Comparison of ENCODE assay signal across 17 mouse cellular contexts in the genomic region with DNA sequence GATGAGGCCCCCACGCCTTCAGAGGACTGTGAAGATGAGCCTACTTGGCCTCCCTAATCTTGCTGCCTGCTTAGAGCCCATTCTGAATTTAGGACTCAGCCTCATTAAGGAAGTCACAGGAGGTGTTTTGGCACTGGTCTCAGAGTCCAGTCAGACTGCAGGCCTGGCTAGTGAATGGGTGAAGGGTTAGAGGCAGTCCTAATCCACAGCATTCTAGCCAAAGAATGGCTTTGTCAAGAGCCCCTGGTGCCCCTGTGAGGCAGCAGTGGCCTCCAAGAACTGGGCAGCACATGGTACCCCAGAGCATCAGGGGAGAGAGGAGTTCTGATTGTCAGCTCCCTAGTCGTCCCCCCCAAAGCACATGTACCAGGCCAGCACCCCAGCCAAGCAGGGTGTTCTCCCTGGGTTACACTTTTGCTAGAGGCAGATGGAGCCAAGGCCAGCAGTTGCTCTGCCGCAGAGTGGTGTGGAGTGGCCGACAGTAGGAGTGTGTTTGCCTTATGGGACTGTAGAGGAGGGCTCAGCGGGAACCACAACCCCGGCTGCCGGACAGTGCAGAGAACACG.
A peak's percentile ranks its signal among the peaks of the same experiment; 100 is the strongest.
DNase-seq lines count a peak whose midpoint lies in the region; ATAC-seq and TF ChIP-seq lines count a peak whose summit lies in the region.
"Had no signal": no experiment of that assay in that cellular context is flagged by ENCODE, and none has a peak within 500 bp of the region (broad histone marks: within the 10 kb centered on the region; RNA-seq: fewer than 3 reads in every experiment).

No protein-coding gene starts in this region.

- no peak for TF ChIP-seq POLR2A in kidney, adult 2 months (IDR thresholded peaks at IDR 0.05; ENCODE audit: low read depth, low read length)

- peak overlapping the region; percentile 54 for H3K27ac ChIP-seq in forebrain, embryonic 10.5 days
- no peak overlapping the region for H3K27ac ChIP-seq in forebrain, embryonic 13.5 days
- no peak overlapping the region; the same call in 1 of the 2 replicates for H3K27ac ChIP-seq in kidney, adult 2 months (ENCODE audit: insufficient read depth, low read depth, low read length)
- H3K27ac ChIP-seq in midbrain, postnatal 0 days (ENCODE audit: low read depth, low read length) = no peak overlapping the region
- no peak overlapping the region for H3K27ac ChIP-seq in midbrain, embryonic 16.5 days (ENCODE audit: low read length)
- 0 out of 2 replicates have a peak overlapping the region, but pooled peaks have one; percentile 35 for H3K27ac ChIP-seq in stomach, postnatal 0 days (replicated peaks)
- H3K27ac ChIP-seq: embryonic facial prominence, embryonic 12.5 days; forebrain, embryonic 15.5 days; hindbrain, embryonic 10.5 days; hindbrain, embryonic 14.5 days; intestine, embryonic 15.5 days had no signal

- TF ChIP-seq CTCF in kidney, adult 2 months (conservative IDR thresholded peaks at IDR 0.05; ENCODE audit: insufficient read depth, insufficient read length, low read depth, low read length) = no peak
- TF ChIP-seq CTCF in midbrain, postnatal 0 days (IDR thresholded peaks at IDR 0.05) = no peak
- TF ChIP-seq CTCF in stomach, postnatal 0 days (IDR thresholded peaks at IDR 0.05; ENCODE audit: low read depth) = no peak

- H3K4me2 ChIP-seq in forebrain, embryonic 13.5 days = no peak overlapping the region
- H3K4me2 ChIP-seq in midbrain, postnatal 0 days (ENCODE audit: low read depth, low read length, poor library complexity, severe bottlenecking) = no peak overlapping the region
- H3K4me2 ChIP-seq in midbrain, embryonic 16.5 days (ENCODE audit: low read length) = no peak overlapping the region
- no peak overlapping the region for H3K4me2 ChIP-seq in stomach, postnatal 0 days (replicated peaks; ENCODE audit: low read depth)
- H3K4me2 ChIP-seq: embryonic facial prominence, embryonic 12.5 days; forebrain, embryonic 15.5 days; heart, embryonic 12.5 days; hindbrain, embryonic 14.5 days; intestine, embryonic 15.5 days had no signal

- no peak for TF ChIP-seq EP300 in stomach, postnatal 0 days (optimal IDR thresholded peaks at IDR 0.05)

- H3K9ac ChIP-seq in forebrain, embryonic 13.5 days = no peak overlapping the region
- no peak overlapping the region for H3K9ac ChIP-seq in midbrain, postnatal 0 days (replicated peaks; ENCODE audit: low read length, poor library complexity, severe bottlenecking)
- no peak overlapping the region for H3K9ac ChIP-seq in midbrain, embryonic 16.5 days (ENCODE audit: low read depth, low read length)
- H3K9ac ChIP-seq in stomach, postnatal 0 days (ENCODE audit: low read length) = no peak overlapping the region
- H3K9ac ChIP-seq: embryonic facial prominence, embryonic 12.5 days; forebrain, embryonic 15.5 days; heart, embryonic 12.5 days; hindbrain, embryonic 14.5 days; intestine, embryonic 15.5 days had no signal

- 90% methylated on average over 8 of the region's 8 CpGs for WGBS in forebrain, embryonic 10.5 days
- 85% methylated on average over 8 of the region's 8 CpGs for WGBS in forebrain, embryonic 13.5 days
- 88% methylated on average over 8 of the region's 8 CpGs for WGBS in kidney, adult 2 months
- WGBS in midbrain, postnatal 0 days = 88% methylated on average over 8 of the region's 8 CpGs
- WGBS in midbrain, embryonic 16.5 days = 86% methylated on average over 8 of the region's 8 CpGs
- WGBS in stomach, postnatal 0 days = 87% methylated on average over 8 of the region's 8 CpGs

- H3K27me3 ChIP-seq in forebrain, embryonic 10.5 days (ENCODE audit: poor library complexity, severe bottlenecking) = no peaks in the 10 kb centered on the region
- no peaks in the 10 kb centered on the region for H3K27me3 ChIP-seq in forebrain, embryonic 13.5 days
- H3K27me3 ChIP-seq in kidney, adult 2 months (replicated peaks; ENCODE audit: control insufficient read depth, insufficient read depth, low read length) = no peaks in the 10 kb centered on the region
- H3K27me3 ChIP-seq in midbrain, postnatal 0 days (ENCODE audit: insufficient read depth, low read length) = no peaks in the 10 kb centered on the region
- no peaks in the 10 kb centered on the region for H3K27me3 ChIP-seq in midbrain, embryonic 16.5 days (ENCODE audit: control insufficient read depth, insufficient read depth, low read depth, low read length)
- H3K27me3 ChIP-seq in stomach, postnatal 0 days (ENCODE audit: control insufficient read depth, insufficient read depth, low read length) = no peaks in the 10 kb centered on the region
- H3K27me3 ChIP-seq: embryonic facial prominence, embryonic 12.5 days; forebrain, embryonic 15.5 days; heart, embryonic 12.5 days; intestine, embryonic 15.5 days; Patski had no signal

- DNase-seq in forebrain, embryonic 10.5 days (ENCODE audit: extremely low spot score, low spot score) = no peak
- peak; percentile 42 for DNase-seq in kidney, adult 2 months
- no peak for DNase-seq in kidney, postnatal 14 days
- peak; percentile 4 for DNase-seq in midbrain, postnatal 0 days (ENCODE audit: low spot score)
- DNase-seq in stomach, postnatal 0 days (ENCODE audit: low spot score) = no peak
- DNase-seq in spleen, adult 18-20 months = no peak
- DNase-seq: cerebellum, adult 8-10 months; gastrocnemius, postnatal 14 days had no signal

- no peak for ATAC-seq in forebrain, embryonic 13.5 days
- no peak for ATAC-seq in midbrain, postnatal 0 days (ENCODE audit: low FRiP score)
- no peak for ATAC-seq in midbrain, embryonic 16.5 days
- no peak for ATAC-seq in stomach, postnatal 0 days (ENCODE audit: low FRiP score, low TSS enrichment)
- ATAC-seq: forebrain, embryonic 15.5 days; Patski had no signal

- H3K36me3 ChIP-seq in forebrain, embryonic 10.5 days (replicated peaks) = no peaks in the 10 kb centered on the region
- no peaks in the 10 kb centered on the region for H3K36me3 ChIP-seq in forebrain, embryonic 13.5 days (ENCODE audit: poor library complexity, severe bottlenecking)
- H3K36me3 ChIP-seq in kidney, adult 2 months (ENCODE audit: control insufficient read depth, insufficient read depth, low read length) = no peaks in the 10 kb centered on the region
- H3K36me3 ChIP-seq in midbrain, postnatal 0 days (ENCODE audit: insufficient read depth, low read length) = no peaks in the 10 kb centered on the region
- no peaks in the 10 kb centered on the region for H3K36me3 ChIP-seq in midbrain, embryonic 16.5 days (ENCODE audit: control insufficient read depth, insufficient read depth, low read length)
- H3K36me3 ChIP-seq in stomach, postnatal 0 days (ENCODE audit: control insufficient read depth, insufficient read depth, low read length) = no peaks in the 10 kb centered on the region
- H3K36me3 ChIP-seq: embryonic facial prominence, embryonic 12.5 days; forebrain, embryonic 15.5 days; heart, embryonic 12.5 days; hindbrain, embryonic 10.5 days; intestine, embryonic 15.5 days had no signal

- peaks cover 17% of the 10 kb centered on the region for H3K4me1 ChIP-seq in forebrain, embryonic 10.5 days
- no peaks in the 10 kb centered on the region for H3K4me1 ChIP-seq in forebrain, embryonic 13.5 days
- peaks cover 8% of the 10 kb centered on the region for H3K4me1 ChIP-seq in kidney, adult 2 months (ENCODE audit: control insufficient read depth, insufficient read depth, low read length)
- H3K4me1 ChIP-seq in midbrain, postnatal 0 days (ENCODE audit: insufficient read depth, low read length) = no peaks in the 10 kb centered on the region
- no peaks in the 10 kb centered on the region for H3K4me1 ChIP-seq in midbrain, embryonic 16.5 days (ENCODE audit: control insufficient read depth, insufficient read depth, low read length)
- H3K4me1 ChIP-seq in stomach, postnatal 0 days (replicated peaks; ENCODE audit: control insufficient read depth, insufficient read depth) = 0 out of 2 replicates have a peak, but pooled peaks cover 2% of the 10 kb centered on the region
- H3K4me1 ChIP-seq: forebrain, embryonic 15.5 days had no signal

- H3K9me3 ChIP-seq in forebrain, embryonic 10.5 days = no peaks in the 10 kb centered on the region
- H3K9me3 ChIP-seq in forebrain, embryonic 13.5 days (replicated peaks) = no peaks in the 10 kb centered on the region
- no peaks in the 10 kb centered on the region for H3K9me3 ChIP-seq in midbrain, postnatal 0 days (ENCODE audit: low read length)
- H3K9me3 ChIP-seq in midbrain, embryonic 16.5 days (replicated peaks; ENCODE audit: control insufficient read depth, low read length, poor library complexity, severe bottlenecking) = no peaks in the 10 kb centered on the region
- no peaks in the 10 kb centered on the region for H3K9me3 ChIP-seq in stomach, postnatal 0 days (ENCODE audit: control insufficient read depth, low read length)
- H3K9me3 ChIP-seq: embryonic facial prominence, embryonic 12.5 days; forebrain, embryonic 15.5 days; hindbrain, embryonic 10.5 days; intestine, embryonic 15.5 days had no signal

- no peak overlapping the region for H3K4me3 ChIP-seq in forebrain, embryonic 10.5 days
- H3K4me3 ChIP-seq in forebrain, embryonic 13.5 days = no peak overlapping the region
- H3K4me3 ChIP-seq in kidney, adult 2 months (ENCODE audit: insufficient read depth, low read depth, low read length) = no peak overlapping the region
- no peak overlapping the region for H3K4me3 ChIP-seq in midbrain, postnatal 0 days (ENCODE audit: low read depth, low read length)
- no peak overlapping the region for H3K4me3 ChIP-seq in midbrain, embryonic 16.5 days (ENCODE audit: low read depth, low read length)
- H3K4me3 ChIP-seq in stomach, postnatal 0 days (ENCODE audit: low read depth, low read length) = no peak overlapping the region
- H3K4me3 ChIP-seq: embryonic facial prominence, embryonic 12.5 days; forebrain, embryonic 15.5 days; heart, embryonic 12.5 days; hindbrain, embryonic 10.5 days; intestine, embryonic 15.5 days had no signal

Comparison
In these comparisons a context has a peak if more than half of its experiments do, and no peak if none do; other contexts are left out.
1. DNase-seq: peak in kidney, adult 2 months (single experiment) and midbrain, postnatal 0 days (single experiment); none in forebrain, embryonic 10.5 days (single experiment), kidney, postnatal 14 days (single experiment), stomach, postnatal 0 days (single experiment) and spleen, adult 18-20 months (0 of 2).
2. H3K27ac ChIP-seq: peak in forebrain, embryonic 10.5 days (single experiment) and stomach, postnatal 0 days (single experiment); none in forebrain, embryonic 13.5 days (single experiment), kidney, adult 2 months (single experiment), midbrain, postnatal 0 days (single experiment) and midbrain, embryonic 16.5 days (single experiment).